Mouse (Mus musculus) CH12.LX (cell line): ENCODE results near the gene Unc13b. TPM values are rescaled to one million over a fixed set of nuclear protein-coding genes. Genes with fewer than 3 reads are reported as not detected.

ENCODE experiments used
- DNase-seq: peaks from one replicate; pipeline ENCODE4 v3.0.0-alpha.2; 2013; ENCODE audit errors: extremely low read depth
- H3K27ac ChIP-seq: 2 replicates; pipeline ENCODE4 v1.5.1; 2012; ENCODE audit warnings: low read depth, mild to moderate bottlenecking, control low read depth, moderate library complexity; ENCODE audit not compliant: insufficient read depth
- H3K27me3 ChIP-seq: replicated peaks from 2 replicates; pipeline ENCODE3; 2012; ENCODE audit warnings: inconsistent platforms
- H3K36me3 ChIP-seq, 2 experiments: replicated peaks in 1 of 2; 2 replicates each; pipeline versions ENCODE3 to v1.6.1; 2012; ENCODE audit warnings: inconsistent platforms in 1 of 2, low read length in 1 of 2, mild to moderate bottlenecking in 1 of 2, mixed read lengths in 1 of 2, moderate library complexity in 1 of 2; ENCODE audit not compliant: control insufficient read depth in 1 of 2, insufficient read depth in 1 of 2
- H3K4me1 ChIP-seq, 2 experiments: 2 replicates each; pipeline ENCODE4 v1.6.1; 2012; ENCODE audit warnings: inconsistent platforms in 1 of 2, moderate library complexity in 1 of 2; ENCODE audit not compliant: insufficient read depth in 2 of 2, control insufficient read depth in 1 of 2
- H3K4me2 ChIP-seq: 2 replicates; pipeline ENCODE4 v1.6.1; 2012; ENCODE audit warnings: low read depth, mild to moderate bottlenecking, control low read depth; ENCODE audit not compliant: poor library complexity, insufficient read depth, severe bottlenecking
- H3K4me3 ChIP-seq, 3 experiments: fragments of 150-350 bp in 1 of 3; sonication (generic) in 1 of 3; replicated peaks in 1 of 3; 2 replicates each; pipeline versions ENCODE3 to v1.5.1; 2011 to 2012; ENCODE audit warnings: low read depth in 2 of 3, low read length in 2 of 3, mild to moderate bottlenecking in 2 of 3, moderate library complexity in 2 of 3, control low read depth in 1 of 3, improper control_type of control experiment in 1 of 3, inconsistent platforms in 1 of 3, mixed read lengths in 1 of 3; ENCODE audit not compliant: poor library complexity in 1 of 3
- H3K79me2 ChIP-seq: replicated peaks from 2 replicates; pipeline ENCODE4 v1.6.1; 2012; ENCODE audit warnings: mild to moderate bottlenecking, moderate library complexity; ENCODE audit not compliant: control insufficient read depth, poor library complexity, insufficient read depth, severe bottlenecking; ENCODE audit errors: extremely low read depth
- H3K9ac ChIP-seq: 2 replicates; pipeline ENCODE4 v1.6.1; 2012; ENCODE audit warnings: low read depth, mild to moderate bottlenecking, control low read depth, moderate library complexity; ENCODE audit not compliant: insufficient read depth
- H3K9me3 ChIP-seq: replicated peaks from 2 replicates; pipeline ENCODE3; 2012; ENCODE audit warnings: low read length, inconsistent platforms, mixed read lengths
- CHD1 ChIP-seq: IDR thresholded peaks from 2 replicates; pipeline ENCODE4 v1.6.1; 2012; ENCODE audit warnings: low read depth, low read length, improper control_type of control experiment, inconsistent platforms
- CTCF ChIP-seq, 2 experiments: IDR thresholded peaks in 1 of 2; conservative IDR thresholded peaks in 1 of 2; 2 replicates each; pipeline ENCODE4 v1.5.1; 2011 to 2012; ENCODE audit warnings: low read depth in 2 of 2, low read length in 2 of 2, improper control_type of control experiment in 1 of 2, inconsistent platforms in 1 of 2, mild to moderate bottlenecking in 1 of 2, moderate library complexity in 1 of 2
- ELF1 ChIP-seq: IDR thresholded peaks from 2 replicates; pipeline ENCODE4 v1.6.1; 2014; ENCODE audit warnings: low read depth, mild to moderate bottlenecking, inconsistent platforms, low read length, improper control_type of control experiment
- EP300 ChIP-seq: IDR thresholded peaks from 2 replicates; pipeline ENCODE4 v1.6.1; 2011; ENCODE audit warnings: low read length, improper control_type of control experiment
- ETS1 ChIP-seq: conservative IDR thresholded peaks from 2 replicates; pipeline ENCODE4 v1.6.1; 2012; ENCODE audit warnings: low read depth, mild to moderate bottlenecking, inconsistent platforms, low read length, improper control_type of control experiment, moderate library complexity
- IRF4 ChIP-seq: IDR thresholded peaks from 2 replicates; pipeline ENCODE4 v1.6.1; 2014; ENCODE audit warnings: low read depth, mild to moderate bottlenecking, inconsistent platforms, low read length, improper control_type of control experiment
- JUN ChIP-seq: IDR thresholded peaks from 2 replicates; pipeline ENCODE4 v1.6.1; 2011; ENCODE audit warnings: low read depth, mild to moderate bottlenecking, low read length, improper control_type of control experiment, moderate library complexity; ENCODE audit not compliant: insufficient read depth
- JUND ChIP-seq: conservative IDR thresholded peaks from 2 replicates; pipeline ENCODE4 v1.6.1; 2011; ENCODE audit warnings: low read depth, low read length, improper control_type of control experiment
- MEF2A ChIP-seq: IDR thresholded peaks from 2 replicates; pipeline ENCODE4 v1.6.1; 2014; ENCODE audit warnings: low read depth, mild to moderate bottlenecking, inconsistent platforms, low read length, improper control_type of control experiment, borderline replicate concordance
- MXI1 ChIP-seq: IDR thresholded peaks from 2 replicates; pipeline ENCODE4 v1.6.1; 2011; ENCODE audit warnings: mild to moderate bottlenecking, low read depth, low read length, improper control_type of control experiment
- MYC ChIP-seq: IDR thresholded peaks from 2 replicates; pipeline ENCODE4 v1.6.1; 2011; ENCODE audit warnings: low read depth, mild to moderate bottlenecking, improper control_type of control experiment, low read length
- NELFE ChIP-seq: IDR thresholded peaks from 2 replicates; pipeline ENCODE4 v1.6.1; 2011; ENCODE audit warnings: low read depth, low read length, improper control_type of control experiment
- PAX5 ChIP-seq: IDR thresholded peaks from 2 replicates; pipeline ENCODE4 v1.6.1; 2012; ENCODE audit warnings: low read length, inconsistent platforms, mixed read lengths
- POLR2A ChIP-seq: IDR thresholded peaks from 2 replicates; pipeline ENCODE4 v1.6.1; 2011; ENCODE audit warnings: low read depth, mild to moderate bottlenecking, improper control_type of control experiment, low read length
- POLR2AphosphoS2 ChIP-seq: IDR thresholded peaks from 2 replicates; pipeline ENCODE4 v1.6.1; 2011; ENCODE audit warnings: low read depth, low read length, improper control_type of control experiment
- RCOR1 ChIP-seq: conservative IDR thresholded peaks from 2 replicates; pipeline ENCODE4 v1.6.1; 2012; ENCODE audit warnings: low read depth, mild to moderate bottlenecking, inconsistent platforms, low read length, improper control_type of control experiment
- SMC3 ChIP-seq: IDR thresholded peaks from 2 replicates; pipeline ENCODE4 v1.6.1; 2011; ENCODE audit warnings: low read depth, low read length, improper control_type of control experiment
- TCF12 ChIP-seq: IDR thresholded peaks from 2 replicates; pipeline ENCODE4 v1.6.1; 2014; ENCODE audit warnings: low read depth, mild to moderate bottlenecking, inconsistent platforms, low read length, improper control_type of control experiment
- USF1 ChIP-seq: IDR thresholded peaks from 2 replicates; pipeline ENCODE4 v1.6.1; 2014; ENCODE audit warnings: low read depth, mild to moderate bottlenecking, inconsistent platforms, low read length, improper control_type of control experiment
- USF2 ChIP-seq: conservative IDR thresholded peaks from 2 replicates; pipeline ENCODE4 v1.6.1; 2011; ENCODE audit warnings: low read depth, low read length, improper control_type of control experiment
- ZC3H11A ChIP-seq: IDR thresholded peaks from 2 replicates; pipeline ENCODE4 v1.6.1; 2012; ENCODE audit warnings: low read depth, mild to moderate bottlenecking, inconsistent platforms, low read length, improper control_type of control experiment
- ZMIZ1 ChIP-seq: IDR thresholded peaks from 2 replicates; pipeline ENCODE4 v1.6.1; 2012; ENCODE audit warnings: low read depth, mild to moderate bottlenecking, inconsistent platforms, low read length, improper control_type of control experiment
- dilution Hi-C: fragments of 300-500 bp; cut with MboI; formaldehyde crosslinking; loops from 2 replicates; pipeline ENCODE4 v1.14.3; 2020; ENCODE audit warnings: low sequenced_read_pairs; ENCODE audit not compliant: extremely low pct_unique_long_range_greater_than_20kb, extremely low pct_ligation_motif_present
- in situ Hi-C: fragments of 300-500 bp; cut with MboI; formaldehyde crosslinking; loops from 3 replicates; pipeline ENCODE4 v1.14.3; 2019; ENCODE audit warnings: low sequenced_read_pairs, low pct_ligation_motif_present, low pct_unique_long_range_greater_than_20kb, mixed read lengths
- polyA plus RNA-seq: library from polyadenylated mRNA; unstranded; fragments of >175 nt; gene quantifications from 2 replicates; pipeline ENCODE4 v1.2.1, GENCODE M21; 2012; ENCODE audit warnings: low read depth; ENCODE audit not compliant: insufficient read length
- total RNA-seq, 2 experiments: library from RNA; depleted of rRNA; stranded (reverse); fragments of 300-350 nt in 1 of 2; fragments of >200 nt in 1 of 2; gene quantifications; 2 replicates each; pipeline ENCODE4 v1.2.3; 2012 to 2014

Gene Unc13b
- total and polyA plus RNA-seq, 3 experiments = 0.08 to 0.23 (median 0.19) TPM

DNA sequence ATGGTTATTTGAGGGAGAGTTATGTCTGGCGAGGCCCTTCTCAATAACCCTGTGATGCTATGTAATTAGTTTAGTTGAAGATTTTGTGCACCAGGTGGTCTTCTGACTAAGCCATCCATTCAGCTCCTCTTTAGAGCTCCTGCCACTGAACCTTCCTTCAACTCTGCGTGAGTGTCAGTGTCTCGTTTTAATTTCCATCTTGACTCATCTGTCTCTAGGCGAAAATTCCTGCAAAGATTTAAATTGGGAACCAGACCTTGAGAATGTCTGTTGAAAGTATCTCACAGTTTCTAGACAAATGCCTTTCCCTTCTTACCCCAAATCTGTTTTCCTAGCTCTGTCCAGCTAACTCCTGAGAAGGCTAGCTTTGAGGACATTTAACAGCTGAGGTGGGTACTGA, 146.8 kb downstream of the Unc13b start:
- TF ChIP-seq ELF1 (no peak), ZMIZ1 (no peak)
- Histone ChIP-seq H3K9ac (no peak overlapping the region), H3K4me3 (no peak overlapping the region), H3K27me3 (peaks cover 4% of the 10 kb centered on the region), H3K9me3 (peaks cover 2% of the 10 kb centered on the region), H3K4me1 (no peaks in the 10 kb centered on the region), H3K27ac (no peak overlapping the region), H3K4me2 (no peak overlapping the region), H3K79me2 (no peaks in the 10 kb centered on the region), H3K36me3 (no peaks in the 10 kb centered on the region)
- dilution Hi-C loops = no loop called here
- in situ Hi-C loops = no loop called here
- no peak for DNase-seq

DNA sequence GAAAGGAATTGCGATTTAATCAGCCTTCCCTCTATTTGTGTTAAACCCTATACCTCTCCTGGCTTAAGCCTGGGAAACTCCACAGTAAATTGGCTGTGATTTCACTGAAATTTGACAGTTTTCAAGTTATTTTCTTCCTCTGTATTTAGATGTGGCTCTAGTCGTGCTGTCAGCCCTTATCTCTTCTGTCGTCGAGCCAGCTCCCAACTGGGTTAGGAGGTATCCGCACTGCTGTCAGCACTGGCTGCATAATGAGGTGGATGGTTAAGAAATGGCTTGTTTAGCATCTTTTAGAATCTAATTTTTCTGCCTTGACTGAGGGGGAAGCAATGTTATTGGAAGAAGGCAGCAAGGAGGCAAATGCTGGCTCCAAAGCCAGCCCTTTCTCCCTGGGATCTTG, 148.2 kb downstream of the Unc13b start:
- Histone ChIP-seq H3K4me1 (no peaks in the 10 kb centered on the region), H3K27ac (no peak overlapping the region), H3K79me2 (no peaks in the 10 kb centered on the region), H3K36me3 (no peaks in the 10 kb centered on the region), H3K9me3 (no peaks in the 10 kb centered on the region), H3K27me3 (peaks cover 2% of the 10 kb centered on the region), H3K4me2 (no peak overlapping the region), H3K9ac (no peak overlapping the region), H3K4me3 (no peak overlapping the region)
- in situ Hi-C loops (no loop called here), dilution Hi-C loops (no loop called here)
- DNase-seq = no peak
- TF ChIP-seq POLR2AphosphoS2 = no peak
- no peak for TF ChIP-seq ETS1
- TF ChIP-seq TCF12 = no peak
- no peak for TF ChIP-seq IRF4
- no peak for TF ChIP-seq MEF2A
- no peak for TF ChIP-seq CHD1
- no peak for TF ChIP-seq MXI1
- TF ChIP-seq SMC3 = no peak
- TF ChIP-seq RCOR1 = no peak
- no peak for TF ChIP-seq NELFE
- no peak for TF ChIP-seq JUN
- TF ChIP-seq POLR2A = no peak
- TF ChIP-seq USF1 = no peak
- TF ChIP-seq MYC = no peak
- TF ChIP-seq ZC3H11A = no peak
- TF ChIP-seq JUND = no peak
- TF ChIP-seq USF2 = no peak
- no peak for TF ChIP-seq PAX5
- no peak for TF ChIP-seq CTCF (conservative IDR thresholded peaks at IDR 0.05 in 1 of 2, IDR thresholded peaks at IDR 0.05 in 1 of 2; ENCODE audit: low read depth in 2 of 2, low read length in 2 of 2)
- no peak for TF ChIP-seq EP300
